Mouse (Mus musculus) forebrain, embryonic 13.5 days (tissue): ENCODE data around the gene Rbck1. TPM values are rescaled to one million over a fixed set of nuclear protein-coding genes. Genes with fewer than 3 reads are reported as not detected.

ENCODE experiments used
- ATAC-seq: fragments of 200-750 bp; cut with Nextera tagmentation; 2 replicates; pipeline ENCODE4 v1.8.0; 2017
- H3K27ac ChIP-seq: fragments of 300-500 bp; sonication (generic); 2 replicates; pipeline ENCODE4 v1.5.1; 2015; ENCODE audit warnings: inconsistent platforms, mild to moderate bottlenecking, moderate library complexity
- H3K27me3 ChIP-seq: fragments of 300-500 bp; sonication (generic); 2 replicates; pipeline ENCODE4 v1.6.1; 2015; ENCODE audit warnings: mild to moderate bottlenecking, inconsistent platforms
- H3K36me3 ChIP-seq: fragments of 300-500 bp; sonication (generic); 2 replicates; pipeline ENCODE4 v1.6.1; 2015; ENCODE audit warnings: mild to moderate bottlenecking, inconsistent platforms; ENCODE audit not compliant: poor library complexity, severe bottlenecking
- H3K4me1 ChIP-seq: fragments of 300-500 bp; sonication (generic); 2 replicates; pipeline ENCODE4 v1.6.1; 2015; ENCODE audit warnings: inconsistent platforms
- H3K4me2 ChIP-seq: fragments of 300-500 bp; sonication (generic); 2 replicates; pipeline ENCODE4 v1.6.1; 2015; ENCODE audit warnings: inconsistent platforms, mild to moderate bottlenecking, moderate library complexity
- H3K4me3 ChIP-seq: fragments of 300-500 bp; sonication (generic); 2 replicates; pipeline ENCODE4 v1.5.1; 2015; ENCODE audit warnings: mild to moderate bottlenecking, inconsistent platforms
- H3K9ac ChIP-seq: fragments of 300-500 bp; sonication (generic); 2 replicates; pipeline ENCODE4 v1.6.1; 2015; ENCODE audit warnings: mild to moderate bottlenecking, inconsistent platforms
- H3K9me3 ChIP-seq: fragments of 300-500 bp; sonication (generic); replicated peaks from 2 replicates; pipeline ENCODE4 v1.6.1; 2016; ENCODE audit warnings: inconsistent platforms
- WGBS: fragments of 180-500 bp; shearing (Covaris S2); methylation state at CpG from one replicate; pipeline ENCODE4 v1.1.7; 2015; 5-methylcytosine and 5-hydroxymethylcytosine counted together
- polyA plus RNA-seq: library from polyadenylated mRNA; unstranded; fragments of >200 nt; fragmentation: Nextera tagmentation; extraction: Ambion mirVana; gene quantifications from 2 replicates; pipeline ENCODE4 v1.2.1, GENCODE M21; 2015

The Rbck1 gene
- polyA plus RNA-seq, 1 experiment from 2014 or later, result 88.4 TPM

DNA sequence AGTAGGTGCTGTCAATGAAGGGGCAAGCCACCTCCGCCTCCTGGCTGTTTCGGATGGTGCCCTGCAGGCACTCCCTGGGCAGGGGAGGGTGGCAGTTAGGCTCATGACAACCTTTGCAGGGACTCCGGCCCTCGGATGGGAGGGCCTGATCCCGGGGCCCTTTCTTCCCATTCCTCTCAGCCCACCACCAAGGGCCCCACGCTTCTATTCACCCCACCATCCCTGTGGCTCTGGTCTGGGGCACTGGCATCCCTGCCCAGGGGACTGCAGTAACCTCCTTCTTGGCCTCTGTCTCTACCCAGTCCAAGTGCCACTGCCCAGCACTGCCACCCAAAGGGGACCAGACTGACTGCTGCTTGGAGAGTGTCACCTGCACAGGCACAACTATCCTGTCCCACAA lies 10.3 kb downstream of the Rbck1 start:
- H3K4me3 ChIP-seq, result no peak overlapping the region
- ATAC-seq, result no peak
- no peaks in the 10 kb centered on the region for H3K4me1 ChIP-seq
- H3K27ac ChIP-seq, result no peak overlapping the region
- H3K9ac ChIP-seq, result no peak overlapping the region
- no peaks in the 10 kb centered on the region for H3K27me3 ChIP-seq
- H3K36me3 ChIP-seq, result peaks cover 97% of the 10 kb centered on the region
- H3K9me3 ChIP-seq, result no peaks in the 10 kb centered on the region
- no peak overlapping the region for H3K4me2 ChIP-seq
- WGBS, result 93% methylated on average over 6 of the region's 6 CpGs

DNA sequence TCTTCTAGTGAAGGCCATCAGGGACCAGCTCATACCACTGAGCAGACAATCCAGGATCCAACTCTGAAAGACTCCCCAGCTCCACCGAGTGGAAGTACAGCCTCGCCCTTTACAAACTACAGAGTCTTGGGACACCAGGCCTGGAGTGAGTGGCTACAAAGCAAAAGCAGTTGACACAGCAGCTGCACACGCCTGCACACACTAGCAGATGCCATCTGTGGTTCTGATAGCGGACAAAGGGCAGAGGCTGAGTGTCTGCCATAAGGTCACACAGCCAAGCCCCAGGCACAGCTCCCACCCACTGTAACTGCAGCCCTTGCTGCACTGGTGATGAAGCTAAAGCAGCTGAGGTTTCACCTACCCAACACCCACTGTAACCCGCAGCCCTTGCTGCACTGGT lies 10.9 kb downstream of the Rbck1 start:
- 90% methylated on average over 5 of the region's 5 CpGs for WGBS
- Histone ChIP-seq H3K9me3 (no peaks in the 10 kb centered on the region), H3K36me3 (peaks cover 97% of the 10 kb centered on the region)

DNA sequence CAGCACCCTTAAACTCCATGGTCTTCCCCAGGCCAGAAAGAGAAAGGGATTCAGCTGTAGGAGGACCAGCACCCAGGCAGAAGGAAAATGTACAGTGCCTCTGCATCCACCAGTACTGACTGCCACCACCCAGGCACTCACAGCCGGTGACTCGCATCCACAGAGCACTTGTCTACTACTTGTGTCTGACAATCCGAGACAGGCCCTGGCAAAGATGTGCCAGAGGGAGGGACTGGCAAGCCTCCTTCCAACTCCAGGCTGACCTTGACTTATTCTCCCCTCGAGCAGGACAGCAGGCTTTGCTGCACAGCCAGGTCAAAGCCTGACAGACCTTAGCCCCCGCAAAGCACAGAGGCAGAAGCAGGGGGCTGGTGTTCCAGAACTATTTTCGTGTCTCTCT lies 15.4 kb downstream of the Rbck1 start:
- no peak for ATAC-seq
- no peak overlapping the region for H3K4me3 ChIP-seq
- H3K36me3 ChIP-seq, result peaks cover 96% of the 10 kb centered on the region
- no peaks in the 10 kb centered on the region for H3K4me1 ChIP-seq
- no peaks in the 10 kb centered on the region for H3K27me3 ChIP-seq
- 88% methylated on average over 6 of the region's 6 CpGs for WGBS
- H3K9ac ChIP-seq, result no peak overlapping the region
- H3K27ac ChIP-seq, result no peak overlapping the region
- H3K4me2 ChIP-seq, result no peak overlapping the region
- H3K9me3 ChIP-seq, result no peaks in the 10 kb centered on the region

More for the DNA sequence above, 10.9 kb downstream of the Rbck1 start:
- Histone ChIP-seq H3K4me3 (no peak overlapping the region), H3K4me2 (no peak overlapping the region), H3K27me3 (no peaks in the 10 kb centered on the region), H3K4me1 (no peaks in the 10 kb centered on the region), H3K9ac (no peak overlapping the region), H3K27ac (no peak overlapping the region)
- ATAC-seq, result no peak

DNA sequence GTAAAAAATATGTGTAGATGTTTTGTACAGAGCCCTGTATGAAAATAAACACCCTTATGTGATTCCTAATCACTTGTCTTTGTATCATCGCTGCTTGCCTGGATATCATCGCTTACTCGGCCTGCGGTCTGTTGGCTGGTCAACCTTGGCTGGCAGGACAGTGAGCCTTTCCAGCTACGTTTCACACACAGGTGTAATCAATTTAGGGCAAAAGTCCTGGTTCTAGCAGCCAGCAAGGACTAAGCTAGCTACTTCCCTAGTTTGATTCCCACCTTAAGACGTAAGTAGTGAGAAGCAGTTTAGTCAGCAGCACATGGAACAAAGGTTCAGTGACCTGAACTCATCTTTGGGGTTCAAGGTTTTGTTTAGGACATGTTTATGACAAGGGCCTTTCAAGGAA lies 18.5 kb downstream of the Rbck1 start:
- H3K9ac ChIP-seq, result no peak overlapping the region
- H3K4me3 ChIP-seq, result no peak overlapping the region
- WGBS, result 91% methylated on average over 6 of the region's 6 CpGs
- H3K4me2 ChIP-seq, result no peak overlapping the region
- no peaks in the 10 kb centered on the region for H3K27me3 ChIP-seq
- ATAC-seq, result no peak
- no peak overlapping the region for H3K27ac ChIP-seq
- H3K9me3 ChIP-seq, result no peaks in the 10 kb centered on the region
- peaks cover 97% of the 10 kb centered on the region for H3K36me3 ChIP-seq
- no peaks in the 10 kb centered on the region for H3K4me1 ChIP-seq

DNA sequence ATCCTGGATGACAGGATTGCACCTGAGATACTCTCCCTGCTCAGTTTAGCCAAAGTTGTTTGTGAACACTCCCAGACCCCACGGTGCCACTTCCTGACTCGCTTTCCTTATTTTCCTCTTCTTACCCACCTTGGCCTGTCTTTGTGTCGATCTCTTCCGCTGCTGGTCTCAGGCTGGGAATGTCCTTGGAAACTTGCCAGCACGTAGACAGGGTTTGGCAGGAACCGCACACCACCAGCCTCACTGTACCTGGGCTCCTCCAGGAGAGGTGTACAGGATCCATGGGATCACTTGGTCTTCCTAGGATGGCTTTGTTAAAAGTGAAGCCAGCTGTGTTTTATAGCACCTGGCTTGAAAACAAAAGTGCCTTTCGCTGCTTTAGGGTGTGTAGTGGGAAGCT lies 19.5 kb downstream of the Rbck1 start:
- no peak overlapping the region for H3K27ac ChIP-seq
- H3K36me3 ChIP-seq, result peaks cover 97% of the 10 kb centered on the region
- 76% methylated on average over 7 of the region's 7 CpGs for WGBS

DNA sequence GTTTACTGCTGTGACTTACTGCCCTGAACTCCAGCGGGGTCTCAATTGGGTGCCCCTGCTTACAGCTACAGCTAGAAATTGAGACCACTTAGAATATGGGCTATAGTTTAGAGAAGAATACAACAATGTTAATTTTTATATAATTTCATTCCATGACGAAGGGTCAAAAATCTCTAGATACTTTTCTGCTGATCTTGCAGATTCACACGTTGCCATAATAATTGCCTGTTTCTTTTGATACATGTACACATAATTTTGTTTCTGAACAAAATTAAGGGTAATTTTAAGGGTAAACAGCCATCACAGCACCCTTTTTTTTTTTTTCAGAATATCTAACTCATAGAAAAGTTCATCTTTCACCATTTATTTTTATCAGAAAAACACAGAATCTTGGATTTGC lies 25.3 kb downstream of the Rbck1 start:
- WGBS, result 96% methylated on average over 3 of the region's 3 CpGs
- Histone ChIP-seq H3K9ac (no peak overlapping the region), H3K9me3 (no peaks in the 10 kb centered on the region), H3K36me3 (peaks cover 92% of the 10 kb centered on the region), H3K4me3 (no peak overlapping the region), H3K27ac (no peak overlapping the region), H3K4me2 (no peak overlapping the region), H3K4me1 (no peaks in the 10 kb centered on the region), H3K27me3 (no peaks in the 10 kb centered on the region)
- ATAC-seq, result no peak

More for the DNA sequence above, 19.5 kb downstream of the Rbck1 start:
- no peak for ATAC-seq
- no peak overlapping the region for H3K4me2 ChIP-seq
- H3K27me3 ChIP-seq, result no peaks in the 10 kb centered on the region
- H3K4me3 ChIP-seq, result no peak overlapping the region
- H3K4me1 ChIP-seq, result no peaks in the 10 kb centered on the region
- H3K9me3 ChIP-seq, result no peaks in the 10 kb centered on the region
- H3K9ac ChIP-seq, result no peak overlapping the region

DNA sequence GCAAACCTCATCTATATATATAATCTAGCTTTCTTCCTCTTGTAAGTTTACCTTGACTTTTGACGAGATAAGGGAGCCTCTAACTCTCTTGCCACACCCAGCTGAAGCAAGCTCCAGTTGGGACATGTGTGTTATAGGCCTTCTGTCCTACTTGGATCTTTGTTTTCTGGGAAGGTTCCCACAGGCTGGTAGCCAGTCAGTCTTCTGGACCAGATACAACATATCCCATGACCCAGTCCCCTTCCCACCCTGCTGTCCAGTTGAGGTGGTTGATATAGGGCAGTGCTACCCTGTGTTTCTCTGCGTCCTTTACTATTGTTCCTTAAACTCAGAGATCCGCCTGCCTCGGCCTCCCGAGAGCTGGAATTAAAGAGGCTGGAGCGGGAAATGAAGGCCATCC lies 27.0 kb downstream of the Rbck1 start:
- Histone ChIP-seq H3K27me3 (no peaks in the 10 kb centered on the region), H3K4me1 (no peaks in the 10 kb centered on the region), H3K4me2 (no peak overlapping the region), H3K9me3 (no peaks in the 10 kb centered on the region), H3K9ac (no peak overlapping the region), H3K4me3 (no peak overlapping the region), H3K36me3 (peaks cover 81% of the 10 kb centered on the region), H3K27ac (no peak overlapping the region)
- WGBS, result 93% methylated on average over 6 of the region's 6 CpGs
- ATAC-seq, result no peak

DNA sequence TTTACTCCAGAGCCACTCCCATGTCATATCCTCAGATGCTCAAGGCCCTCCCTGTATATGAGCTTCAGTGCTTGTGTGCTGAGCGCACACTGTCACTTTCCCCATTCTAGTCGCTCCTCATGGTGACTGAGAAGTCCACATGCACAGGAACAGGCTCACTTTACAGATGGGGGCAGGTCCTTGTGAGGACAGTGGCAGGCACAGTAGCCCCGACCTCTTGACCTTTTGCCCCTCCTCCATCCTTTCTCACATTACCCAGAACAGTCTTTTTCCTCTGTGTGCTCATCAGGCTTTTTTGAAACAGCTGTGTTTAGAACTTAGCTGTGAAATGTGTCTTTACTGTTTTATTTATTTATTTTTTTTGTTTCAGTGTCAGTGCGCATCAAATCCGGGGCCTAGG lies 28.7 kb downstream of the Rbck1 start:
- Histone ChIP-seq H3K4me1 (no peaks in the 10 kb centered on the region), H3K27me3 (no peaks in the 10 kb centered on the region), H3K4me2 (no peak overlapping the region), H3K9me3 (no peaks in the 10 kb centered on the region), H3K4me3 (no peak overlapping the region), H3K36me3 (peaks cover 64% of the 10 kb centered on the region), H3K27ac (no peak overlapping the region), H3K9ac (no peak overlapping the region)
- no peak for ATAC-seq
- WGBS, result 82% methylated on average over 5 of the region's 5 CpGs

DNA sequence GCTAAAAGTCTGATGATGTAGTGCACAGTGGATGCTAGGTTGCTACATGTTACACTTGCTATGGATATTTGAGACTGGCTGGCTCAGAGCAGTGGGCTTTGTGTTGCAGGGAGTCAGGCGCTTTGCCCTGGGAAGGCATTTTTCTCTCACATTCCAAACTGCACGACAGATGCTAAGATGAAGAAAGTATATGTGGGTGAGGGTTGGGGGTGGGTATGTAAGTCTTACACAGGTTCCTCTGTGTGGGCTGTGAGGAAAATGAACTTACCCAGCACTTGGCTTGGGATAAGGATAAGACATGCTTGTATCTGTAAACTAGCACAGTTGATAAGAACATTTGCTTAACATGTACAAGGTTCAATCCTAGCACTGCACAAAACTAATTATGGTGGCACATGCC lies 29.6 kb downstream of the Rbck1 start:
- no peaks in the 10 kb centered on the region for H3K4me1 ChIP-seq
- 92% methylated on average over 2 of the region's 2 CpGs for WGBS
- no peaks in the 10 kb centered on the region for H3K9me3 ChIP-seq
- H3K27ac ChIP-seq, result no peak overlapping the region
- no peak overlapping the region for H3K4me3 ChIP-seq
- no peaks in the 10 kb centered on the region for H3K27me3 ChIP-seq
- ATAC-seq, result no peak
- no peak overlapping the region for H3K4me2 ChIP-seq
- H3K9ac ChIP-seq, result no peak overlapping the region
- H3K36me3 ChIP-seq, result peaks cover 55% of the 10 kb centered on the region

DNA sequence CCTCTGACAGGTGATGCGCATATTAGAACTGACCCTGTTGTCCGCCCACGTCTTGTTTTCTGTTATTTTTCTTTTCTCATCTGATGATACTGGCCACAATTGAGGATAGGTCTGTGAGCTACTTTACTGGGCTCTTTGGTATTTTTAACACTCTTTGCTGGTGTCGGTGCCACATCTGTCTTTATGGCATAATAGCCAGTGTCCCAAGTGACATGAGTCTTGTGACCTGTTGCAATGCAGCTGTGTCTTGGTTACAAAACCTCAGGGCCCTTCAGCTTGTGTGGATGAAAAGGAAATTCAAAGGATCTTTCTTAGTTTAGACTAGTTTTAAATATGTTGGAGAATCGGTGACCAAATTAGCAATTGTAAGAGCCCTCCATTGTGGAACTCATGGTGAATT lies 37.9 kb downstream of the Rbck1 start:
- Histone ChIP-seq H3K27ac (no peak overlapping the region), H3K27me3 (no peaks in the 10 kb centered on the region), H3K9me3 (no peaks in the 10 kb centered on the region), H3K4me1 (peaks cover 27% of the 10 kb centered on the region), H3K9ac (peak overlapping the region; percentile 89), H3K36me3 (no peaks in the 10 kb centered on the region), H3K4me3 (peak overlapping the region; percentile 82), H3K4me2 (peak overlapping the region; percentile 80)
- 38% methylated on average over 5 of the region's 5 CpGs for WGBS
- ATAC-seq, result no peak

DNA sequence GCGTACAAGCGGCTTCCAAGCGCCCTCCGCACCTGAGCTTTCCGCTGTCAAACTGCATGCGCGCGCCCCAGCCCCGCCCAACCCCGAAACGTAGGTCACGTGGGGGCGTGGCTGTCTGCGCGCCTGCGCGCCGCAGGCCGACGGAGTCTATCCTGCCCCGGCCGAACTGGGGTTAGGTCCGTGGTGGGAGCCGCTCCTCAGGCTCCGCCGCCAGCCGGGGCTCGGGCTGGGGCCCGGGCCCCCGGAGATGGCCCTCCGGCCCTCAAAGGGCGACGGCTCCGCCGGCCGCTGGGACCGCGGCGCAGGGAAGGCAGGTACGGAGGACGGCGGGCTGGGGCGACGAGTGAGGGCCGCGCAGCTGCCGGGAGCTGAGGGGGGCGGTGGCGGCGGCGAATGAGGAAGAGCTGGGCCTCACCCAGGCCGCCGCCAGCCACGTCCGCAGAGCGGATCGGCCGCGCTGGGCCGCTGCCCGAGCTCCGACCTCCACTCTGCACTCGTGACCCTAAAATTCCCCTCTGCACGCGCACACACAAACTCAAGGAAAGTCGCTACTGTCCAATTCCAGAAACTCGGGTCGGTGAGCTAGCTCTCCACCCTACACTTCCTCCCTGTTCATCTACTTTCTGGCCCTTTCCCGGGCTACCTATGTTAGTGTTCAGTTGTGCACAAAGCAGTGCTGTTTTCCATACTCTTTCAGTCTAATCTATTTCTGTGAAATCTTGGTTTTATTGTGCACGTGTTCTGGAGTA lies 38.6 kb downstream of the Rbck1 start, which contains the start of gene Tbc1d20:
Gene Tbc1d20 (plus strand): TSS at position 102 of the 749 bp plus-strand sequence.
- Histone ChIP-seq H3K27ac (peak within 1 kb of the TSS; percentile 75), H3K36me3 (no peaks in the 10 kb centered on the region), H3K9ac (peak within 1 kb of the TSS; percentile 89), H3K4me1 (peaks cover 27% of the 10 kb centered on the region), H3K4me3 (peak within 1 kb of the TSS; percentile 82), H3K4me2 (peak within 1 kb of the TSS; percentile 80), H3K9me3 (no peaks in the 10 kb centered on the region), H3K27me3 (no peaks in the 10 kb centered on the region)
- peak; percentile 98 for ATAC-seq
- under 1% methylated on average over 62 of the region's 70 CpGs for WGBS

DNA sequence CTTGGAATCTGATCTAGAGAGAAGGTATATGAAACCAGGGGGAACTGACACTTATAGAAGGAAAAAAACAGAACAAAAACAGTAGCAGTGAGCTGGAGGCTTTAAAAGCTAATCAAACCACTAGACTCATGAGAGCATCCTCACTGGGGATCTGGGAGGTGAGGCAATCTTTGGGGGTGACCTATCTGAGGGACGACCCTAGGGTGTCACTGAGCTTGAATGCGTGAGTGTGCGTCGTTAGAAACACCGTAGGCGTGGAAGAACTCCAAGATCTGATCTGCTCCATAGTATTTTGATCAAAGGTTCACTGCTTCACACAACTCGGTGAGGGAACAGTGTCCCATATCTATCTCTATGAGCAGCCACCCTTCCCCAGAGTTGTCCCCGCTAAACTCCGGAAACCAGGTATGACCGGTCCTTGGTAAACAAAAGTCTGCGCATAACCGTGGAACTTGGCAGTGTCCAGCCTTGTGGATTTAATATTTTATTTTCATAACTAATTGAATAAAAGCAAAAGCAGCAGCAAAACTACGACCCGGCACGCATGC lies 39.2 kb downstream of the Rbck1 start:
- WGBS, result 1% methylated on average over 15 of the region's 15 CpGs
- H3K4me1 ChIP-seq, result peaks cover 27% of the 10 kb centered on the region
- H3K27me3 ChIP-seq, result no peaks in the 10 kb centered on the region
- H3K27ac ChIP-seq, result no peak overlapping the region
- no peaks in the 10 kb centered on the region for H3K9me3 ChIP-seq
- peak overlapping the region; percentile 82 for H3K4me3 ChIP-seq
- peak overlapping the region; percentile 80 for H3K4me2 ChIP-seq
- peak; percentile 70 for ATAC-seq
- H3K36me3 ChIP-seq, result peaks cover 3% of the 10 kb centered on the region; the same call in 1 of the 2 replicates
- H3K9ac ChIP-seq, result peak overlapping the region; percentile 89

DNA sequence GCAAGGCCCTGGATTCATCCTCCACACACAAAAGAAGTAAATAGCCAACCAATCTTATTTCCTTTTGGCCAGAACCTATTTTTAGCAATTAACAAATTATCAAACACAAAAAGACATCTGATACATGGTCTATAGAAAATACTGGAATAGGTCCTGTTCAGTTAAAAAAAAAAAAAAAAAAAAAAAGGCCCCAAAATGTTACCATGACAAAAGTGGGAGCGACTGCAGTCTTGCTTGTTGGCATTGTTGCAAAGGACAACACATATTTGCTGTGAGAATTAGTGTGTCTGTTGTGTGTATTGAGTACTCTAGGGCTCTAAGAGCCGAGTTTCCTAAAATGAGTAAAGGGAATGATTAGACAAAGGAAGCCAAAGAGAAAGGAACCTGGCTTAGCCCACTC lies 40.0 kb downstream of the Rbck1 start:
- Histone ChIP-seq H3K9me3 (no peaks in the 10 kb centered on the region), H3K4me1 (peaks cover 25% of the 10 kb centered on the region), H3K27me3 (no peaks in the 10 kb centered on the region), H3K27ac (no peak overlapping the region), H3K36me3 (peaks cover 7% of the 10 kb centered on the region), H3K9ac (no peak overlapping the region), H3K4me2 (no peak overlapping the region), H3K4me3 (no peak overlapping the region)
- 36% methylated on average over 2 of the region's 2 CpGs for WGBS
- ATAC-seq, result no peak
